Mouse (Mus musculus) C2C12 (cell line): ENCODE measurements around the gene Pltp. TPM values are rescaled to one million over a fixed set of nuclear protein-coding genes. Genes with fewer than 3 reads are reported as not detected.

Experiments used
- H3K27me3 ChIP-seq: one replicate; pipeline ENCODE4 v1.6.1; 2011; ENCODE audit not compliant: control insufficient read depth, insufficient read depth, insufficient read length
- H3K36me3 ChIP-seq: one replicate; pipeline ENCODE4 v1.6.1; 2011; ENCODE audit not compliant: control insufficient read depth, insufficient read depth
- H3K4me3 ChIP-seq: one replicate; pipeline ENCODE4 v1.5.1; 2011; ENCODE audit warnings: mild to moderate bottlenecking, control low read depth; ENCODE audit not compliant: poor library complexity, insufficient read depth, severe bottlenecking
- H3K79me2 ChIP-seq: one replicate; pipeline ENCODE4 v1.6.1; 2011; ENCODE audit not compliant: control insufficient read depth, insufficient read depth
- H3K79me3 ChIP-seq: one replicate; pipeline ENCODE4 v1.6.1; 2011; ENCODE audit warnings: low read depth, control low read depth
- H3ac ChIP-seq: one replicate; pipeline ENCODE3; 2011; ENCODE audit warnings: low read depth; ENCODE audit not compliant: control insufficient read depth, insufficient read length
- CEBPB ChIP-seq: IDR thresholded peaks from one replicate; pipeline ENCODE4 v1.6.1; 2011; ENCODE audit warnings: low read depth, mild to moderate bottlenecking, control low read depth, moderate library complexity
- CTCF ChIP-seq: IDR thresholded peaks from one replicate; pipeline ENCODE4 v1.5.1; 2011; ENCODE audit not compliant: control insufficient read depth, insufficient read depth, insufficient read length
- FOSL1 ChIP-seq: IDR thresholded peaks from one replicate; pipeline ENCODE4 v1.8.0; 2011; ENCODE audit warnings: mild to moderate bottlenecking, low read length; ENCODE audit not compliant: poor library complexity, insufficient read depth, severe bottlenecking
- MAX ChIP-seq: IDR thresholded peaks from one replicate; pipeline ENCODE4 v1.6.1; 2011; ENCODE audit warnings: mild to moderate bottlenecking, control low read depth
- MYOD1 ChIP-seq: IDR thresholded peaks from one replicate; pipeline ENCODE4 v1.6.1; 2011; ENCODE audit warnings: low read depth; ENCODE audit not compliant: control insufficient read depth, insufficient read length
- MYOG ChIP-seq: IDR thresholded peaks from one replicate; pipeline ENCODE4 v1.6.1; 2011; ENCODE audit not compliant: control insufficient read depth, insufficient read length; ENCODE audit errors: extremely low read depth
- USF1 ChIP-seq: IDR thresholded peaks from one replicate; pipeline ENCODE4 v1.6.1; 2011; ENCODE audit warnings: low read depth, mild to moderate bottlenecking, control low read depth, moderate library complexity
- polyA plus RNA-seq: library from polyadenylated mRNA; unstranded; fragments of >200 nt; fragmentation: generic; extraction: Trizol; gene quantifications from one replicate; pipeline ENCODE4 v1.2.1, GENCODE M21; 2012; ENCODE audit warnings: missing spikeins

The Pltp gene
- polyA plus RNA-seq, 1 experiment, result 13.3 TPM

DNA sequence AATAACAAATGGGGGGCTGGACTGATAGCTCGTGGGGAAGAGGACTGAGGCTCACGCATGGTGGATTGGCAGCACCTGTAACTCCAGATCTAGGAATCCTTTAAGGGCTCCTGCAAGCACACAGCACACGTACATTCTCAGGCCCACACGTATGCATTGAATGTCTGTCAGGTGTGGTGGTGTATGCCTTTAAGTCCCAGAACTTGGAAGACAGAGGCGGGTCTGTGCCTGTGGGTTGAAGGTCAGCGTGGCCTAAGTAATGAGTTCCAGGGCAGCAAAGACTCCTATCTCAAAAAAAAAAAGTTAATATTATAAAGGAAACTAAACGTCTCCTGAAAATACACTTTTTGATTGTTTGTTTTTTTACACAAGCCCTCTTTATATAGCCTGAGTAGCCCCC is 50.9 kb downstream of the Pltp start:
- no peak overlapping the region for H3K4me3 ChIP-seq
- no peaks in the 10 kb centered on the region for H3K27me3 ChIP-seq
- TF ChIP-seq FOSL1 (no peak), MYOG (no peak), CEBPB (no peak), MYOD1 (no peak)
- H3ac ChIP-seq, result no peak overlapping the region
- peaks cover 43% of the 10 kb centered on the region for H3K79me2 ChIP-seq
- H3K36me3 ChIP-seq, result peaks cover 1% of the 10 kb centered on the region
- H3K79me3 ChIP-seq, result peaks cover 22% of the 10 kb centered on the region

DNA sequence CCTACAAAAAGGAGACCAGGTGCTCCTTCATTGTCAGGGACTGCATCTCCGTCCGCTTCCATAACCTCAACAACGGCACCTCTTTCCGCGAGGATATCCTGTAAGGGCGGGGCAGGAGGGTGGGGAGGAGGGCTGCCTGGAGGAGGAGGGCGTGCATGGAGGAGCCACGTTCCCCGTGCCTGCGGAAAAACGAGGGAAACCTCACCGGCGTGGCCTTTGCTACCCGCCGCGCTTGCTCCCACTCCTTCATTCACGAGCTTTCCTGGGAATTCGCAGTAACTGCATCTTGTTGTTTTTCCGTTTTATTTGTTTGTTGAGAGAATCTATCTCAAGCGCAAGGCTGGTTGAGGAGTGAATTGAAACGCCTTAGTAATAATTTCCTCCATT is 52.2 kb downstream of the Pltp start:
- no peaks in the 10 kb centered on the region for H3K27me3 ChIP-seq
- peak overlapping the region; percentile 81 for H3ac ChIP-seq
- TF ChIP-seq USF1, result no peak
- TF ChIP-seq MAX, result peak; percentile 52
- no peak for TF ChIP-seq CTCF
- peaks cover 48% of the 10 kb centered on the region for H3K79me2 ChIP-seq
- peaks cover 22% of the 10 kb centered on the region for H3K79me3 ChIP-seq
- peaks cover 13% of the 10 kb centered on the region for H3K36me3 ChIP-seq
- H3K4me3 ChIP-seq, result peak overlapping the region; percentile 94

GRCm38 (mm10) chr2:164804533-164805331 is 52.8 kb downstream of the Pltp start, which contains the start of the genes Acot8 and Zswim3:
Gene Acot8 (minus strand): TSS chr2:164804882.
Gene Zswim3 (plus strand): TSS chr2:164805098.
- TF ChIP-seq MAX (no peak), MYOD1 (no peak), CTCF (no peak), FOSL1 (no peak), MYOG (no peak), CEBPB (no peak), USF1 (no peak)
- Histone ChIP-seq H3K79me3 (peaks cover 22% of the 10 kb centered on the region), H3K27me3 (no peaks in the 10 kb centered on the region), H3ac (peak within 1 kb of the TSS; percentile 81), H3K36me3 (peaks cover 19% of the 10 kb centered on the region), H3K79me2 (peaks cover 48% of the 10 kb centered on the region), H3K4me3 (peak within 1 kb of the TSS; percentile 94)

- TF ChIP-seq MYOG, result no peak
- no peak for TF ChIP-seq USF1
- TF ChIP-seq CTCF, result no peak
- no peak for TF ChIP-seq MYOD1
- no peak for TF ChIP-seq CEBPB
- TF ChIP-seq MAX, result no peak
- TF ChIP-seq FOSL1, result no peak
- Histone ChIP-seq H3K79me2 (peaks cover 48% of the 10 kb centered on the region), H3ac (peak overlapping the region; percentile 72), H3K4me3 (peak overlapping the region; percentile 94), H3K27me3 (no peaks in the 10 kb centered on the region), H3K36me3 (peaks cover 27% of the 10 kb centered on the region), H3K79me3 (peaks cover 22% of the 10 kb centered on the region)
These were observed 53.6 kb downstream of the Pltp start for GRCm38 (mm10) chr2:164803921-164804313.

DNA sequence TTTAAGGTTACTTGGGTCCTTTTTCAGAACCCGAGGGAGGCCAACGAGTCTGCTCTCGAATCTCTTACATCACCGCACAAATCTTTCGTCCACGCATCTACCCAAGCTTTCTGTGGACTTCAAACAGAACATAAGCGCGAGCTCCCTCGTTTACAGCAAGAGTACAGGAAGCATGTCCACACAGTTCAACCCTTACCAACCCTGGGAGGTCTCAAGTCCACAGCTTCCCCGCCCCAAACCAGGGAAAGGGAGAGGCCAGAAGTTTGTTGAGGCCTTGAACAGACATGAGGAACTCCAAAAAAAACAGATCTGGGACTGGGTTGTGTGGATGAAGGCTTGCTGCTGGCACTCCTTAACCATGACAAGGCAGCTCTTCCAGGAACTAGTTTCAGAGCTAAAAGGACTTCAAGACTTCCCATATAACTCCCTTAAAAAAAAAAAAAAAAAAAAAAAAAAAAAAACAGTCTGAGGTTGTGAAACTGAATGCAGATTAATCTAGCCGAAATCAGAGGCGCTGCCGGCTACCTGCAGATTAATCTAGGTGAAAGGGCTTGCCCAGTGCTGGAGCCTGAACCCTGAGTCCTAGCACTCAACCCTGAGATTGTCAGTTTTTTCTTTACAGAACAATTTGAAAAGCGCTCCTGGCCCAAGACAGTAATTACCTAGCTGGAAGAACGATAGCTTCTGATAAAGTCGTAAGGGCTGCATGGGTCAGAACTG is 54.1 kb downstream of the Pltp start:
- TF ChIP-seq MYOG, result no peak
- TF ChIP-seq MAX, result no peak
- no peak for TF ChIP-seq CTCF
- TF ChIP-seq USF1, result no peak
- no peak for TF ChIP-seq MYOD1
- no peak for TF ChIP-seq CEBPB
- no peak for TF ChIP-seq FOSL1
- peaks cover 22% of the 10 kb centered on the region for H3K79me3 ChIP-seq
- H3K36me3 ChIP-seq, result peaks cover 29% of the 10 kb centered on the region
- no peaks in the 10 kb centered on the region for H3K27me3 ChIP-seq
- peak overlapping the region; percentile 94 for H3K4me3 ChIP-seq
- peaks cover 48% of the 10 kb centered on the region for H3K79me2 ChIP-seq
- H3ac ChIP-seq, result peak overlapping the region; percentile 61
